Mouse (Mus musculus): ENCODE measurements around the gene Sox12. TPM values are rescaled to one million over a fixed set of nuclear protein-coding genes. Genes with fewer than 3 reads are reported as not detected.
"Not testable (repeated sequence)": the region's sequence is repeated elsewhere in the genome, so short reads cannot be mapped to it uniquely, and the experiment has no call there.

Sox12 gene
- polyA plus RNA-seq, 1 experiment from 2014 or later: 16.8 TPM

DNA sequence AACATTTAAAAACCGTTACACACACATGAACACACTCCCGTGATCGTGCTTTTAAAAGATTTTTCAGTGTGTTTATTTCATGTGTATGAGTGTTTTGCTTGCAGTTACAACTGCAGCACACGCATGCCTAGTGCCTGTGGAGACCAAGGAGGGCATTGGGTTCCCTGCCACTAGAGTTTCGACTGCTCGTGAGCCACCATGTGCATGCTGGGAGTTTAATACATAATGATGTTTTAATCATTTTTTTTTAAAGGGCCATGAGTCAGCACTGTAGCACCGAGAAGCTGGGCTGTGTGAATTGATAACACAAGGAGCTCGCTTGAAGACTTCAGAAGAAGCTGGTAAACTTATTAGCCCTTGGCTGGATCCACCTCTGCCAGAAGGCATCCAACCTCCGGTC, 24.3 kb downstream of the Sox12 start:
- no peak for ATAC-seq (ENCODE audit: insufficient number of reproducible peaks, insufficient read depth, low FRiP score, low TSS enrichment, low read depth)
- H3K36me3 ChIP-seq: no peaks in the 10 kb centered on the region
- no peak overlapping the region for H3K27ac ChIP-seq
- peaks cover 29% of the 10 kb centered on the region for H3K27me3 ChIP-seq
- no peaks in the 10 kb centered on the region for H3K9me3 ChIP-seq
- H3K9ac ChIP-seq (replicated peaks): no peak overlapping the region
- no peak overlapping the region for H3K4me2 ChIP-seq
- 86% methylated on average over 9 of the region's 9 CpGs for WGBS
- no peak overlapping the region for H3K4me3 ChIP-seq (replicated peaks)
- H3K4me1 ChIP-seq (replicated peaks): peaks cover 23% of the 10 kb centered on the region

DNA sequence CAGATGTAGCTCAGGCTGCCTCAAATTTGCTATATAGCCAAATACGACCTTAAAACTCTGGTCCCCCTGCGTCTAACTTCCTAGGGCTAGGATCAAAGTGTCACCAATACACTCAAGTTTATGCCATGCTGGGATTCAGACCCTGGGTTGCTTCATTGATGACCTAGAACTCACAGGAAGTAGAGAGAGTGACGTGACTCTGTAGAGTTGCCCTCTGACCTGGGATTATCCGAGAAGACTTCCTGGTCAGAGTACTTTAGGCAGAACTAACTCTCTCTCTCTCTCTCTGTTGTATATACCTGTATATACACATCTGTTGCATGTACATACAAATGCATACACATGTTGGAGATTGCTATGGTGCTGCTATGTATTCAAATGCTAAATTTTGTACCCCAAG, 25.2 kb downstream of the Sox12 start:
- ATAC-seq (ENCODE audit: insufficient number of reproducible peaks, insufficient read depth, low FRiP score, low TSS enrichment, low read depth): no peak
- 62% methylated on average over 4 of the region's 4 CpGs for WGBS
- Histone ChIP-seq H3K27ac (no peak overlapping the region), H3K4me2 (no peak overlapping the region), H3K4me3 (replicated peaks) (no peak overlapping the region), H3K27me3 (peaks cover 28% of the 10 kb centered on the region), H3K9me3 (no peaks in the 10 kb centered on the region), H3K36me3 (no peaks in the 10 kb centered on the region), H3K9ac (replicated peaks) (no peak overlapping the region), H3K4me1 (replicated peaks) (peaks cover 23% of the 10 kb centered on the region)

DNA sequence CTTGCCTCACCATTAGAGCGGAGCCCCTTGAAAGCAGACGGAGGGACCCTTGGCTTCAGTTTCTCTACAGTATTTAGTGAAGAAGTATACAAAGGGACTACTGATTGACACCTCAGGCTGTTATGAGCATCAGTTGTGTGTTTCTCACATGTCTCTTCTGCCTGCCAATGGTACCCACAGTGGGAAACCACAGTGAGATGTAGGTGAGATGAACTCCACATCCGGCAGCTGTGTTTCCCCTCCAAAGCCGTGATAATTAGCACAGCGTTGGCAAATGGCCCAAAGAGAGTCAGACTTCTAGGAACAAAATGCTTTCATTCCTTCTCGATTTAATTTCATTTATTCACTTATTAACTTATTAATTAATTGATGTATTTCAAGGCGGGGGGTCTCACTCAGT, 25.8 kb downstream of the Sox12 start:
- Histone ChIP-seq H3K27ac (no peak overlapping the region), H3K4me3 (replicated peaks) (no peak overlapping the region), H3K4me2 (no peak overlapping the region), H3K36me3 (no peaks in the 10 kb centered on the region), H3K27me3 (peaks cover 23% of the 10 kb centered on the region), H3K9me3 (no peaks in the 10 kb centered on the region), H3K9ac (replicated peaks) (no peak overlapping the region), H3K4me1 (replicated peaks) (peaks cover 23% of the 10 kb centered on the region)
- 83% methylated on average over 7 of the region's 7 CpGs for WGBS
- ATAC-seq (ENCODE audit: insufficient number of reproducible peaks, insufficient read depth, low FRiP score, low TSS enrichment, low read depth): no peak

DNA sequence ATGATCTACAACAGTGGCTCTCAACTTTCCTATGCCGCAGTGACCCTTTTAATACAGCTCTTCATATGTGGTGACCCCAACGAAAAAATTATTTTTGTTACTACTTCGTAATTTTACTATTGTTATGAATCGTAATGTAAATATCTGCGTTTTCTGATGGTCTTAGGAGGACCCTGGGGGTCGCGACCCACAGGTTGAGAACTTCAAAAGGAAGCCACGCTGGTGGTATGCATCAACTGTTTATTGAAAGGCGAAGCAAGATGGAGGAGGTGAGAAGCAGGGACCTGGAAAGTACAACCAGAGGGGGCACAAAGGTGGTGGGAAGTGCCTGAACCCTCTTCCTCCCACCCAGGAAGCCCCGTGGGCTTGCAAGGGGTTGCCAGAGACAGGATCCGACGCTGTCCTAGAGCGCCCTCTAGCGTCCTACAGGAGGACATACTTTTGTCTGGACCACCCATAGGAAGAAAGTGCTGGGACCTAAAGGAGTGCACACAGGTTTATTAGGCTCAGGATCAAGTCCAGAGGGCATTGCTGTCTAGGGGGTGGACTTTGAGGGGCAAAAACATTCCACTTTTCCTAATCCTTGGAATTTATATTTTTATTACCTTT, 29.2 kb downstream of the Sox12 start:
- ATAC-seq (ENCODE audit: insufficient number of reproducible peaks, insufficient read depth, low FRiP score, low TSS enrichment, low read depth): peak; percentile 40; the same call in 1 of the 2 replicates
- H3K36me3 ChIP-seq: no peaks in the 10 kb centered on the region
- H3K4me1 ChIP-seq (replicated peaks): peaks cover 2% of the 10 kb centered on the region
- H3K9ac ChIP-seq (replicated peaks): no peak overlapping the region
- H3K4me2 ChIP-seq: peak overlapping the region; percentile 31; the same call in 1 of the 2 replicates
- no peak overlapping the region for H3K27ac ChIP-seq
- 31% methylated on average over 14 of the region's 14 CpGs for WGBS
- H3K27me3 ChIP-seq: peaks cover 7% of the 10 kb centered on the region; the same call in 1 of the 2 replicates
- no peaks in the 10 kb centered on the region for H3K9me3 ChIP-seq
- no peak overlapping the region for H3K4me3 ChIP-seq (replicated peaks)

DNA sequence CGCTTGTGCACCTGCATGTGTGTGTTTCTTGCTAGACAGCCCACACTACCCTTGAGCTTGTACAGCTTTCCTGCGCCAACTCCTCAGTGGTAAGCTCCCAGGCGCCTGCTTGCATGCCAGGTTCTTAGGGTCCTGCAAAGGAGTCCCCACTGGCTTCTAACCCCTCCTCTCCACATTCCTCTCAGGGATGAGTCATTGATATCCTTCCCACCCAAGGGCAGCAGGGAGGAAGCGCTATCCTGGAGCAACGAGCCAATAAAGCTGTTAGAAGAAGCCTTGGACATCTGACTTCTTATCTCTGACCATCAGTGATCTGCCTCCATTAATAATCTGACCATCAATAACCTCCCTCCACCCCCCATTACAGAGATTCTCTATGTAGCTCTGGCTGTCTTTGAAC, 29.9 kb downstream of the Sox12 start:
- Histone ChIP-seq H3K4me3 (replicated peaks) (no peak overlapping the region), H3K4me2 (no peak overlapping the region), H3K4me1 (replicated peaks) (peaks cover 2% of the 10 kb centered on the region), H3K27me3 (peaks cover 7% of the 10 kb centered on the region; the same call in 1 of the 2 replicates), H3K27ac (no peak overlapping the region), H3K36me3 (no peaks in the 10 kb centered on the region), H3K9ac (replicated peaks) (no peak overlapping the region), H3K9me3 (no peaks in the 10 kb centered on the region)
- WGBS: 75% methylated on average over 5 of the region's 5 CpGs
- ATAC-seq (ENCODE audit: insufficient number of reproducible peaks, insufficient read depth, low FRiP score, low TSS enrichment, low read depth): no peak

DNA sequence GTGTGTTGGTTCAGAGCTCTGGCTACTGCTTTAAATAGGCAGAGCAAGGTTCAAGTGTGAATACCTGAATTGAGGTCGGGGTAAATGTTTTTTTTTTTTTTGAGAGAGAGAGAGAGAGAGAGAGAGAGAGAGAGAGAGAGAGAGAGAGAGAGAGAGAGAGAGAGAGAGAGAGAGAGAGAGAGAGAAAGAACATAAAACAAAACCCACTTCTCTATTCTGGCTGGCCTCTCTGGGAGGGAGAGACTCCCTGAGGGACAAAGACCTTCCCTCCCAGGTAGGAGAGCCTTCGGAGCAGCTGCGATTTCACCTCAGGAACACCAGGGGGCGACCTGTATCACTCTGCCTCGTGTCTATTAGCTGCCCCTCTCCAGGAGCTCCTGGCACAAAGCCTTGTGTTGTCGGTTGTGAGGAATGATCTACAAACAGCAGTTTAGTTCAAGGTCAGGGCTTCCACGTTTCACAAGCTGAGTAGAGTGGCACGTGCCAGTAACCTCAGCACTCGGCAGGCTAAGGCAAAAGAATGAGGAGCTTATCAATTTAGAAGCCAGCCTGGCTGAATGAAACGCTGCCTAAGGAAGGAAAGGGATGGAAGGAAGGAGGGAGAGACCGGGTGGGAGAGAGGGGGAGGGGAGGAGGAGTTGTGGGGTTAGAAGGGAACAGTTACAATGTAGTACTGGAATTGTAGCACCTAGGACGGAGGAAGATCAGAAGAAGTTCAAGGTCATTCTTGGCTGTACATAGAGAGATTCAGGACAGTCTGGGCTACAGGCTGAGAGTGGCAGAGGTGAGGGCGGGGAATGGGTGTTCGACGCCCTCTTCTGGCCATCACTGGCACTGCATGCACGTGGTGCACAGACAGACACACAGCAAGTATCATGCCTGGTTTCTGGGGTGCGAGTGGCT, 34.4 kb downstream of the Sox12 start:
- peak; percentile 67 for ATAC-seq (ENCODE audit: insufficient number of reproducible peaks, insufficient read depth, low FRiP score, low TSS enrichment, low read depth)
- peak overlapping the region; percentile 53; the same call in 1 of the 2 replicates for H3K27ac ChIP-seq
- H3K4me3 ChIP-seq (replicated peaks): peak overlapping the region; percentile 8; the same call in 1 of the 2 replicates
- no peaks in the 10 kb centered on the region for H3K36me3 ChIP-seq
- H3K4me2 ChIP-seq: peak overlapping the region; percentile 45
- no peaks in the 10 kb centered on the region for H3K9me3 ChIP-seq
- no peak overlapping the region for H3K9ac ChIP-seq (replicated peaks)
- H3K27me3 ChIP-seq: no peaks in the 10 kb centered on the region
- WGBS: 12% methylated on average over 17 of the region's 17 CpGs
- H3K4me1 ChIP-seq (replicated peaks): no peaks in the 10 kb centered on the region; the same call in 1 of the 2 replicates

DNA sequence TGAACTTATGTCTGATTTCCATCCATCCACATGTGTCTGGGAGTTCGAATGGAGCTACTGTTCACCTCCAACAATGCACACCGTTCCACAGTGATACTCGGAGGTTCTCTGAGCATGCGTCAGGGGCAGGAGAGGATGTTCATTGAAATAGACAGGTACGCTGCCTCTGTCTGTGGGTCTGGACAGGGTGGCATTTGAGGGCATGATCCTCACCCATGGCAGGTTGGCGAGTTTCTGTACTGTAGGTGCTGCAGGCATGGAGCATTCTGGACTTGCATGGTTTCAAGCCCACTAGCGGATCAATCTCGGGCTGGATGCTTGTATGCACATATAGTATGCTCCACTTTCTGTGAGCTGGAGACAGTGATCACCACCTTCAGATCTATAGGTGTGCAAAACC, 36.7 kb downstream of the Sox12 start:
- Histone ChIP-seq H3K36me3 (no peaks in the 10 kb centered on the region), H3K27ac (no peak overlapping the region), H3K9ac (replicated peaks) (no peak overlapping the region), H3K4me2 (no peak overlapping the region), H3K4me3 (replicated peaks) (no peak overlapping the region), H3K4me1 (replicated peaks) (no peaks in the 10 kb centered on the region; the same call in 1 of the 2 replicates), H3K9me3 (no peaks in the 10 kb centered on the region), H3K27me3 (no peaks in the 10 kb centered on the region)
- WGBS: 87% methylated on average over 8 of the region's 8 CpGs
- ATAC-seq (ENCODE audit: insufficient number of reproducible peaks, insufficient read depth, low FRiP score, low TSS enrichment, low read depth): no peak

DNA sequence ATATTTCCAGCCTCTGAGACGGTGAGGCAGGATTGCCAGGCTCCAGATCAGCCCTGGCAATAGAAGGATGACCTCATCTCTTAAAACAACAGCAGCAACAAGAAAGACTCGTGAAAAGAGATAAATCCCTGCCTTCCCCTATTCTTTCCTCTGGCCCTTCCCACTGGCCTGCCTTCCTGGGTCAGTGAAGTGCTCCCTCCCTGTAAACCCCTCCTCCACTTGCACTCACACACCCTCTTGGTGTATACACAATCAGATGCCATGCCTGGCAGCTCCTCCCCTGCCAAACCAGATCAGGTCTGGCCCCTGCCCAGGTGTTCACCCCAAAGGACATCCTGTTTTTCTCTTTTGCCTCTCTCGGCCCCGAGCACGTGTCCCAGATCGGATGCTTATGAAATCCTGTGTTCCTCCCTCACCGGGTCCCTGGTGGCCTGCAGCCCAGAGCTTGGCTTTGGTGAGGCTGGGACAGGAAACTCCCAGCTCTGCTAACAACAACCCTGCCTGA, 37.5 kb downstream of the Sox12 start:
- Histone ChIP-seq H3K27ac (no peak overlapping the region), H3K9me3 (no peaks in the 10 kb centered on the region), H3K36me3 (no peaks in the 10 kb centered on the region), H3K4me1 (replicated peaks) (no peaks in the 10 kb centered on the region; the same call in 1 of the 2 replicates), H3K4me2 (no peak overlapping the region), H3K4me3 (replicated peaks) (no peak overlapping the region), H3K9ac (replicated peaks) (no peak overlapping the region), H3K27me3 (0 out of 2 replicates have a peak, but pooled peaks cover 3% of the 10 kb centered on the region)
- no peak for ATAC-seq (ENCODE audit: insufficient number of reproducible peaks, insufficient read depth, low FRiP score, low TSS enrichment, low read depth)
- 66% methylated on average over 7 of the region's 7 CpGs for WGBS

DNA sequence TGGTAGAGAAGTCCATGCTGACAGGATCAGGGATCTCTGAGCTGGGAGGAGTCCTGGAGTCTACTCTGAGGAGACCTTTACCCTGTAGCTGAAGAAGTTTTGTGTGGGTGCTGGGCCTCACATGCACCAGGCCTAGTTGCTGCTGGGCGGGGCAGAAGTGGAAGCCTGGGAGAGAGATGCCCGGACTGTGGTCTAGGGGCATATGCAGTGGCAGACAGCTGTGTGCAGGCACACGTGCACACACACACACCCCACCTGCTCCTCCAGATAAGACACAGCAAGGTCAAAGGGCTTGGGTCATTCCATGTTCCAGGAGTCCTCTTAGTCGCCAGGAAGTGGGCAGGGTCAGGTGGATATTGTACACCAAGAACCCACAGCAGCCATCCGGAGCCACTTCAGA, 38.2 kb downstream of the Sox12 start:
- H3K27me3 ChIP-seq: 0 out of 2 replicates have a peak, but pooled peaks cover 3% of the 10 kb centered on the region
- ATAC-seq (ENCODE audit: insufficient number of reproducible peaks, insufficient read depth, low FRiP score, low TSS enrichment, low read depth): no peak
- no peak overlapping the region for H3K9ac ChIP-seq (replicated peaks)
- no peaks in the 10 kb centered on the region for H3K36me3 ChIP-seq
- H3K4me2 ChIP-seq: no peak overlapping the region
- no peak overlapping the region for H3K27ac ChIP-seq
- WGBS: 72% methylated on average over 5 of the region's 5 CpGs
- H3K9me3 ChIP-seq: no peaks in the 10 kb centered on the region
- H3K4me3 ChIP-seq (replicated peaks): no peak overlapping the region
- no peaks in the 10 kb centered on the region; the same call in 1 of the 2 replicates for H3K4me1 ChIP-seq (replicated peaks)

DNA sequence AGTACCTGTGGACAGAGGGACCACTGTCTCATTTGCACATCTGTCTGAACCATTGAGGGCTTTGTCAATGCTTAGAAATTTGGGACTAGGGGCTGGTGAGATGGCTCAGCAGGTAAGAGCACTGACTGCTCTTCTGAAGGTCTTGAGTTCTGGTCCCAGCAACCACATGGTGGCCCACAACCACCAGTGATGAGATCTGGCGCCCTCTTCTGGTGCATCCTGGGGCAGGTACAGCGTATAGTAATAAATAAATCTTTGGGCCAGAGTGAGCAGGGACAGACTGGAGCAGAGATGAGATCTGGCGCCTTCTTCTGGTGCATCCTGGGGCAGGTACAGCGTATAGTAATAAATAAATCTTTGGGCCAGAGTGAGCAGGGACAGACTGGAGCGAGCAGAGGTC, 38.9 kb downstream of the Sox12 start:
- 69% methylated on average over 5 of the region's 5 CpGs for WGBS
- not testable (repeated sequence) for H3K9me3 ChIP-seq; H3K4me2 ChIP-seq; H3K36me3 ChIP-seq; ATAC-seq (ENCODE audit: insufficient number of reproducible peaks, insufficient read depth, low FRiP score, low TSS enrichment, low read depth); H3K9ac ChIP-seq (replicated peaks); H3K27ac ChIP-seq; H3K4me1 ChIP-seq (replicated peaks); H3K4me3 ChIP-seq (replicated peaks); H3K27me3 ChIP-seq

DNA sequence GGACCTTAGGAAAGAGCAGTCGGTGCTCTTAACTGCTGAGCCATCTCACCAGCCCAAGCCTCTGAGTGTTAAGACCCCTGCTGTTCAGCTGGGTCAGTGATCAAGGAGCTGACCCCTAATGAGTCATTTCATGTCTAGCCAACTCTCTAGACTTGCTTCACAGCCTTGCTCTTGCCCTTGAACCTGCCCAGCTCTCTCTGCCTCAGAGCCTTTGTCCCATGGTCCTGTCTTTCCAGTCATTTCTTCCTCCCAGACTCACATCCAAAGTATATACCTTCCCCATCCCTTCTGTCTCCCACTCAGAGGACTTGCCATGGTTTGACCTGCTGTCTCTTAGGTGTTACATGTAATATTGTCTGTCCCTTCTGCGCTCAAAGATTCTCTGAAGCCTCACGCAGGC, 40.6 kb downstream of the Sox12 start:
- no peaks in the 10 kb centered on the region for H3K9me3 ChIP-seq
- WGBS: 88% methylated on average over 3 of the region's 3 CpGs

More for the DNA sequence above, 40.6 kb downstream of the Sox12 start:
- Histone ChIP-seq H3K27me3 (0 out of 2 replicates have a peak, but pooled peaks cover 3% of the 10 kb centered on the region), H3K4me1 (replicated peaks) (no peaks in the 10 kb centered on the region), H3K4me2 (no peak overlapping the region), H3K36me3 (no peaks in the 10 kb centered on the region), H3K27ac (no peak overlapping the region), H3K9ac (replicated peaks) (no peak overlapping the region), H3K4me3 (replicated peaks) (no peak overlapping the region)
- no peak for ATAC-seq (ENCODE audit: insufficient number of reproducible peaks, insufficient read depth, low FRiP score, low TSS enrichment, low read depth)

All from limb, embryonic 12.5 days (tissue).